Mouse (Mus musculus) ES-E14 (cell line): ENCODE results near the gene Dmac1. TPM values are rescaled to one million over a fixed set of nuclear protein-coding genes. Genes with fewer than 3 reads are reported as not detected.

Experiments
- DNase-seq: peaks from one replicate; pipeline ENCODE4 v3.0.0-alpha.2; 2013; ENCODE audit warnings: low read depth, low spot score
- H3K27ac ChIP-seq: 2 replicates; pipeline ENCODE4 v1.5.1; 2012; ENCODE audit warnings: low read depth, mild to moderate bottlenecking, low read length, moderate library complexity, mixed read lengths; ENCODE audit not compliant: poor library complexity, insufficient read depth, severe bottlenecking
- H3K36me3 ChIP-seq: 2 replicates; pipeline ENCODE4 v1.6.1; 2012; ENCODE audit warnings: mild to moderate bottlenecking, low read length, moderate library complexity, mixed read lengths; ENCODE audit not compliant: control insufficient read depth, poor library complexity, insufficient read depth, severe bottlenecking
- H3K4me1 ChIP-seq, 2 experiments: fragments of 150-350 bp in 1 of 2; sonication (generic) in 1 of 2; 2 replicates each; pipeline ENCODE4 v1.6.1; 2012; ENCODE audit warnings: low read length in 2 of 2, mild to moderate bottlenecking in 1 of 2, mixed read lengths in 1 of 2; ENCODE audit not compliant: control insufficient read depth in 2 of 2, insufficient read depth in 2 of 2, poor library complexity in 1 of 2
- H3K4me3 ChIP-seq, 2 experiments: fragments of 150-350 bp in 1 of 2; sonication (generic) in 1 of 2; 2 replicates each; pipeline ENCODE4 v1.5.1; 2012; ENCODE audit warnings: low read length in 2 of 2, low read depth in 1 of 2, mild to moderate bottlenecking in 1 of 2, mixed read lengths in 1 of 2; ENCODE audit not compliant: insufficient read depth in 1 of 2, poor library complexity in 1 of 2, severe bottlenecking in 1 of 2
- H3K9ac ChIP-seq: 2 replicates; pipeline ENCODE4 v1.6.1; 2012; ENCODE audit warnings: low read depth, mild to moderate bottlenecking, low read length, mixed read lengths; ENCODE audit not compliant: poor library complexity, insufficient read depth, severe bottlenecking
- H3K9me3 ChIP-seq: fragments of 150-350 bp; sonication (generic); 2 replicates; pipeline ENCODE4 v1.6.1; 2012; ENCODE audit warnings: low read depth, mild to moderate bottlenecking, low read length; ENCODE audit not compliant: control insufficient read depth, insufficient read depth
- CHD2 ChIP-seq: IDR thresholded peaks from 2 replicates; pipeline ENCODE4 v1.6.1; 2014; ENCODE audit warnings: mild to moderate bottlenecking, low read depth, low read length, inconsistent platforms
- HCFC1 ChIP-seq: IDR thresholded peaks from 2 replicates; pipeline ENCODE4 v1.6.1; 2012; ENCODE audit warnings: low read length, inconsistent platforms, borderline replicate concordance; ENCODE audit not compliant: insufficient read depth
- MAFK ChIP-seq: IDR thresholded peaks from 2 replicates; pipeline ENCODE4 v1.6.1; 2014; ENCODE audit warnings: mild to moderate bottlenecking, low read depth, low read length, inconsistent platforms; ENCODE audit not compliant: insufficient read depth
- ZC3H11A ChIP-seq: IDR thresholded peaks from 2 replicates; pipeline ENCODE4 v1.6.1; 2012; ENCODE audit warnings: low read depth, mild to moderate bottlenecking, inconsistent platforms, low read length, borderline replicate concordance
- ZNF384 ChIP-seq: IDR thresholded peaks from 2 replicates; pipeline ENCODE4 v1.6.1; 2012; ENCODE audit warnings: low read depth, low read length, inconsistent platforms
- in situ Hi-C, 2 experiments: fragments of 600-800 bp; cut with MboI; formaldehyde crosslinking; loops; one replicate each; pipeline ENCODE4 v1.15.1; 2025; ENCODE audit warnings: low sequenced_read_pairs in 2 of 2, inconsistent platforms in 1 of 2; ENCODE audit not compliant: unreplicated experiment in 2 of 2
- total RNA-seq: library from RNA; depleted of rRNA; stranded (reverse); fragments of 300-350 nt; gene quantifications from 2 replicates; pipeline ENCODE4 v1.2.3, GENCODE M21; 2012

Dmac1 gene
- total RNA-seq, 1 experiment: 66.7 TPM

DNA sequence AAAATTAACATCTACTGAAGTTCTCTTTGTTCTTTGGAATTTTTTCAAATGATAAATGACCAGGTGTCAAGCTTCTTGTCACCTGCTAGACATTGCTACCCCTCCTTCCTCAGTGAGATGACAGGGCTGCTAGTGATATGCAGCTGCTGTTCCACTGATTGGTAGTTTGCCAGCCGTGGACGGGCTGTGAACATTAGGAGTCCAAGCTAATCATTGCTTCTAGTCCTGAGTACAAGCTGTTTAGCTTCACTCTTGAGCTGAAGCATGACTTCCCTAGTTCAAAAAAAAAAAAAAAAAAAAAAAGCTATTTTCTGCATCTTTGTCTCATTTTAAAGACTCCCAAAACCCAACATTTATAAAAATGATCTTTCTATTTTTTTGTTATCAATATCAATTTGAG lies 33.2 kb upstream of the Dmac1 start:
- H3K27ac ChIP-seq: no peak overlapping the region
- no peak for DNase-seq
- in situ Hi-C loops: no loop called here
- H3K4me1 ChIP-seq: no peaks in the 10 kb centered on the region
- peaks cover 4% of the 10 kb centered on the region; the same call in 1 of the 2 replicates for H3K9me3 ChIP-seq
- H3K9ac ChIP-seq: no peak overlapping the region
- no peak overlapping the region for H3K4me3 ChIP-seq
- TF ChIP-seq CHD2: no peak
- no peak for TF ChIP-seq ZNF384
- TF ChIP-seq ZC3H11A: no peak
- TF ChIP-seq MAFK: no peak
- TF ChIP-seq HCFC1: no peak
- H3K36me3 ChIP-seq: peaks cover 2% of the 10 kb centered on the region; the same call in 1 of the 2 replicates

DNA sequence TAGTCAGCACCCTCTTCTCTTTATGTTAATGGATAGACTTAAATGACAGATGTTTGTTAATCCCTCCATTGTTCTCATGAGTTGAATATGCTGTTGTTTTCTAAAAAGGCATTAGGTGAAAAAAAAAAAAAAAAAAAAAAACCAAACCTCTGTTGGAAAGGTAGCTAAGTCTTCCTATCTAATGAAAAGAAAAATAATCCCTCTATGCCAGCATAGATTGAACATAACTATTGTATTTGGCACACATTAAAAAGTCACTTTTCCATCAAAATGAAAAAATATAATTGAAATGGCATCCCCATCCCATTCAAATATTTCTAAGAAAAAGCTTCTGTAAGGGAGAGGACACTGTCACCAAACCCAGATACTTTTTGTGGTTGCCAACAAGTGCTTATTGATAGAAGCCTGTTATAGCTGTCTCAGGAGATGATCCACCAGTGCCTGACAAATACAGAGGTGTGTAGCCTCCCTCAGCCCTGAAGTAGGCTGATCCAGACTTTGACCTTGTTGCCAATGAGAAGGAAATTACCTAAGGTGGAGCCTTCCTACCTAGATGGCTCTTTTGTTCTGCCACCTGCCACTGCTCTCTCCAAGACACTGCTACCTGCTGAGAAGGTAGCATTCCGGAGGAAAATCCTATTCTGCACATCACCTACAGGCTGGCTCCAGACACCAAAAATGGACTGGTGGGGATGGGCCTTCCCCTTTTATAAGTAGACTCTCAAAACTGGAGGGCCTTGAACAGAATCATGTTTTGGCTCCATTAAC lies 22.3 kb upstream of the Dmac1 start:
- no peak overlapping the region for H3K4me3 ChIP-seq
- no peak for TF ChIP-seq MAFK
- TF ChIP-seq ZC3H11A: no peak
- TF ChIP-seq CHD2: no peak; the same call in 1 of the 2 replicates
- TF ChIP-seq HCFC1: no peak
- TF ChIP-seq ZNF384: peak; percentile 91
- in situ Hi-C loops: no loop called here
- H3K36me3 ChIP-seq: no peaks in the 10 kb centered on the region
- peak; percentile 38 for DNase-seq
- peaks cover 0 to 3% of the 10 kb centered on the region in 2 experiments; a peak in 1 of 4 replicates for H3K4me1 ChIP-seq
- H3K9ac ChIP-seq: no peak overlapping the region
- peaks cover 2% of the 10 kb centered on the region; the same call in 1 of the 2 replicates for H3K9me3 ChIP-seq
- peak overlapping the region; percentile 93 for H3K27ac ChIP-seq

DNA sequence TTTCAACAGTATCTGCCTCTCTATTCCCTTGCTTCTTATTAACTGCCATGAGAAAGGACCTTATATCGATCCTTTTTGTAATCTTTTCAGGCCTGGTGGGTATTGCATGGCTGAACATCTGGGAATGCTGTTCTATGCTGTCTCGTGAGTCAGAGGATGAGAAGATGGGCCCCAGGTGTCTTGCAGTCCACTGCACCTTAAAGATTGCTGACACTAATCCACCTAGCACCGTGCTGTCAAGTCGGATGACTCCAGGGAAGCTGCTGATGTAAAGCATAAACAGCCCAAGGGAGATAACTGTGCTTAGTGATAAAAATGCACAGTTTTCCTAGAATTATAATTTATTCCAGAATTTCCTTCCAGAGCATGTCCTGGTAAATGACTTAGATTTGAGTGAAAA lies 14.2 kb upstream of the Dmac1 start:
- H3K4me3 ChIP-seq: no peak overlapping the region
- H3K4me1 ChIP-seq: no peaks in the 10 kb centered on the region
- no peak overlapping the region for H3K27ac ChIP-seq
- no peaks in the 10 kb centered on the region for H3K36me3 ChIP-seq
- TF ChIP-seq HCFC1: no peak
- TF ChIP-seq ZNF384: no peak
- no peak for DNase-seq
- H3K9ac ChIP-seq: no peak overlapping the region
- in situ Hi-C loops: no loop called here
- H3K9me3 ChIP-seq: no peaks in the 10 kb centered on the region

DNA sequence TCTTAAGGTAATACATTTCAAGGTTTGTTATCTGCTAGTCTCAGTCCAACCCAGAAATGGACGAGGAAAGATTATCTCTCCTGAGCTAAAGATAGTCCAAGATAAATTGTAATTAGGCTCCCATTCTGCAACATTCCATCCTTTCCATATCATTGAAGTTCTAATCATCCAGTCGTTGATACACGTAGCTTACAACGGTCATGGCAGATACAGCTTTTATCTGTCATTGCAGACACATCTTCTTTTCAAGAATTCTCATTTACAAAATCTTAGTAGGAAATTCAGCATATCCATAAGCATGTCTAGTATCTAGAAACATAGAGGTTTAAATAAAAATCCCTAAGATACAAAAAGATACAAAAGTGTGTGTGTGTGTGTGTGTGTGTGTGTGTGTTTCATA lies 13.0 kb upstream of the Dmac1 start:
- no peak for DNase-seq
- Histone ChIP-seq H3K9ac (no peak overlapping the region), H3K4me1 (no peaks in the 10 kb centered on the region), H3K27ac (no peak overlapping the region), H3K36me3 (no peaks in the 10 kb centered on the region), H3K4me3 (no peak overlapping the region), H3K9me3 (no peaks in the 10 kb centered on the region)
- no peak for TF ChIP-seq ZNF384
- TF ChIP-seq ZC3H11A: no peak
- TF ChIP-seq CHD2: no peak
- no peak for TF ChIP-seq MAFK
- TF ChIP-seq HCFC1: no peak
- in situ Hi-C loops: no loop called here
